ENCODE assay signal across 9 mouse cellular contexts in genomic region chr8:123752773-123753468, GRCm38 (mm10). TPM values are rescaled to one million over a fixed set of nuclear protein-coding genes. Genes with fewer than 3 reads are reported as not detected.
A peak's percentile ranks its signal among the peaks of the same experiment; 100 is the strongest.
DNase-seq lines count a peak whose midpoint lies in the region; ATAC-seq lines count a peak whose summit lies in the region.
"Had no signal": no experiment of that assay in that cellular context is flagged by ENCODE, and none has a peak within 500 bp of the region (broad histone marks: within the 10 kb centered on the region; RNA-seq: fewer than 3 reads in every experiment).

No protein-coding gene starts in this region.

- H3K4me3 ChIP-seq in hindbrain, embryonic 13.5 days = no peak overlapping the region
- H3K4me3 ChIP-seq in neural tube, embryonic 15.5 days (replicated peaks) = no peak overlapping the region
- H3K4me3 ChIP-seq: megakaryocyte, embryonic 14.5 days had no signal

- DNase-seq in left cerebral cortex, postnatal 4 days = peak; percentile 88
- DNase-seq in left cerebral cortex, adult 11 months (ENCODE audit: low spot score) = no peak
- DNase-seq in embryo, embryonic 11 days = peak; percentile 76
- no peak for DNase-seq in gastrocnemius, postnatal 10 days
- DNase-seq in left cerebral cortex, postnatal 36 days (ENCODE audit: low spot score in 2 of 2) = no peak

- H3K36me3 ChIP-seq in hindbrain, embryonic 13.5 days = no peaks in the 10 kb centered on the region
- H3K36me3 ChIP-seq in neural tube, embryonic 15.5 days = no peaks in the 10 kb centered on the region

- intact Hi-C loops in left cerebral cortex, postnatal 4 days (cut with DNase I) = no loop called here
- intact Hi-C loops in left cerebral cortex, postnatal 36 days (cut with DNase I) = no loop called here

- ATAC-seq in hindbrain, embryonic 13.5 days (ENCODE audit: low FRiP score) = peak; percentile 72
- peak; percentile 45; the same call in 1 of the 2 replicates for ATAC-seq in neural tube, embryonic 15.5 days (ENCODE audit: low FRiP score)
- no peak for ATAC-seq in megakaryocyte-erythroid progenitor cell, adult 5-6 weeks (replicated peaks; ENCODE audit: low FRiP score, low TSS enrichment, poor library complexity, severe bottlenecking)

- WGBS in hindbrain, embryonic 13.5 days = 47% methylated on average over 13 of the region's 13 CpGs
- 47% methylated on average over 13 of the region's 13 CpGs for WGBS in neural tube, embryonic 15.5 days

- H3K9me3 ChIP-seq in hindbrain, embryonic 13.5 days = no peaks in the 10 kb centered on the region
- no peaks in the 10 kb centered on the region for H3K9me3 ChIP-seq in neural tube, embryonic 15.5 days (replicated peaks)
- H3K9me3 ChIP-seq: megakaryocyte, embryonic 14.5 days had no signal

- peak overlapping the region; percentile 42; the same call in 1 of the 2 replicates for H3K27ac ChIP-seq in hindbrain, embryonic 13.5 days
- peak overlapping the region; percentile 45; the same call in 1 of the 2 replicates for H3K27ac ChIP-seq in neural tube, embryonic 15.5 days (replicated peaks)

- peaks cover 26% of the 10 kb centered on the region for H3K4me1 ChIP-seq in hindbrain, embryonic 13.5 days (replicated peaks)
- H3K4me1 ChIP-seq in neural tube, embryonic 15.5 days = peaks cover 21% of the 10 kb centered on the region

- no peak overlapping the region for H3K4me2 ChIP-seq in hindbrain, embryonic 13.5 days
- H3K4me2 ChIP-seq in neural tube, embryonic 15.5 days = no peak overlapping the region

- H3K9ac ChIP-seq in hindbrain, embryonic 13.5 days = no peak overlapping the region
- H3K9ac ChIP-seq in neural tube, embryonic 15.5 days (replicated peaks) = no peak overlapping the region

- peaks cover 7% of the 10 kb centered on the region; the same call in 1 of the 2 replicates for H3K27me3 ChIP-seq in hindbrain, embryonic 13.5 days
- no peaks in the 10 kb centered on the region for H3K27me3 ChIP-seq in neural tube, embryonic 15.5 days (replicated peaks)

RNA-seq across cellular contexts. Expression of gene Rab4a, which starts 52.9 kb away (rescaled TPM):
- 10 to 100 TPM; 61.7 to 68.4 TPM for total RNA-seq in left cerebral cortex, postnatal 4 days (2021)
- 73.9 and 74.8 TPM in 2 replicates for polyA plus RNA-seq in hindbrain, embryonic 13.5 days (2015; fragmentation: Nextera tagmentation; extraction: Ambion mirVana)
- 78.2 and 87.0 TPM in 2 replicates for polyA plus RNA-seq in neural tube, embryonic 15.5 days (2015; fragmentation: Nextera tagmentation; extraction: Ambion mirVana)
- total RNA-seq in gastrocnemius, postnatal 10 days (2021) = 10 to 100 TPM; 11.7 to 14.1 TPM
- total RNA-seq in left cerebral cortex, postnatal 36 days (2021) = 10 to 100 TPM; 41.0 to 45.8 TPM
- 77.5 and 84.1 TPM in 2 replicates for total RNA-seq in megakaryocyte-erythroid progenitor cell, adult 5-6 weeks (2014; fragmentation: Nextera tagmentation)
- 23.6 and 42.7 TPM in 2 replicates for total RNA-seq in megakaryocyte-erythroid progenitor cell, adult 5-6 weeks (2017)

Comparison
In these comparisons a context has a peak if more than half of its experiments do, and no peak if none do; other contexts are left out.
1. DNase-seq: peak in left cerebral cortex, postnatal 4 days (single experiment) and embryo, embryonic 11 days (single experiment); none in left cerebral cortex, adult 11 months (single experiment), gastrocnemius, postnatal 10 days (single experiment) and left cerebral cortex, postnatal 36 days (0 of 2).